Mouse (Mus musculus) intestine, embryonic 16.5 days (tissue): ENCODE data around the gene Wnt5b. TPM values are rescaled to one million over a fixed set of nuclear protein-coding genes. Genes with fewer than 3 reads are reported as not detected.

Experiments used
- ATAC-seq: fragments of 200-750 bp; cut with Nextera tagmentation; 2 replicates; pipeline ENCODE4 v1.8.0; 2017; ENCODE audit warnings: moderate TSS enrichment, moderate library complexity
- H3K27ac ChIP-seq: fragments of 300-500 bp; sonication (generic); 2 replicates; pipeline ENCODE4 v1.5.1; 2014; ENCODE audit warnings: mild to moderate bottlenecking, low read length
- H3K27me3 ChIP-seq: fragments of 300-500 bp; sonication (generic); replicated peaks from 2 replicates; pipeline ENCODE4 v1.6.1; 2014; ENCODE audit warnings: low read length, control low read depth, mixed read lengths; ENCODE audit not compliant: control insufficient read depth, insufficient read depth
- H3K36me3 ChIP-seq: fragments of 300-500 bp; sonication (generic); 2 replicates; pipeline ENCODE4 v1.6.1; 2014; ENCODE audit warnings: low read length, control low read depth; ENCODE audit not compliant: control insufficient read depth, insufficient read depth
- H3K4me1 ChIP-seq: fragments of 300-500 bp; sonication (generic); 2 replicates; pipeline ENCODE4 v1.6.1; 2014; ENCODE audit warnings: low read length, control low read depth, mixed read lengths; ENCODE audit not compliant: control insufficient read depth, insufficient read depth
- H3K4me2 ChIP-seq: fragments of 300-500 bp; sonication (generic); 2 replicates; pipeline ENCODE4 v1.6.1; 2014; ENCODE audit warnings: low read depth, low read length, control low read depth
- H3K4me3 ChIP-seq: fragments of 300-500 bp; sonication (generic); 2 replicates; pipeline ENCODE4 v1.5.1; 2014; ENCODE audit warnings: mild to moderate bottlenecking, low read length
- H3K9ac ChIP-seq: fragments of 300-500 bp; sonication (generic); 2 replicates; pipeline ENCODE4 v1.6.1; 2014; ENCODE audit warnings: low read depth, low read length
- H3K9me3 ChIP-seq: fragments of 300-500 bp; sonication (generic); 2 replicates; pipeline ENCODE4 v1.6.1; 2016; ENCODE audit warnings: low read length, control low read depth; ENCODE audit not compliant: control insufficient read depth
- WGBS: fragments of 180-500 bp; shearing (Covaris S2); extraction: QIAGEN DNeasy Blood & Tissue Kit; methylation state at CpG from one replicate; pipeline ENCODE4 v1.1.7; 2014; 5-methylcytosine and 5-hydroxymethylcytosine counted together
- polyA plus RNA-seq: library from polyadenylated mRNA; unstranded; fragments of >200 nt; fragmentation: Nextera tagmentation; extraction: Ambion mirVana; gene quantifications from 2 replicates; pipeline ENCODE4 v1.2.1, GENCODE M21; 2015

The Wnt5b gene
- polyA plus RNA-seq, 1 experiment from 2014 or later, result 4.0 TPM

DNA sequence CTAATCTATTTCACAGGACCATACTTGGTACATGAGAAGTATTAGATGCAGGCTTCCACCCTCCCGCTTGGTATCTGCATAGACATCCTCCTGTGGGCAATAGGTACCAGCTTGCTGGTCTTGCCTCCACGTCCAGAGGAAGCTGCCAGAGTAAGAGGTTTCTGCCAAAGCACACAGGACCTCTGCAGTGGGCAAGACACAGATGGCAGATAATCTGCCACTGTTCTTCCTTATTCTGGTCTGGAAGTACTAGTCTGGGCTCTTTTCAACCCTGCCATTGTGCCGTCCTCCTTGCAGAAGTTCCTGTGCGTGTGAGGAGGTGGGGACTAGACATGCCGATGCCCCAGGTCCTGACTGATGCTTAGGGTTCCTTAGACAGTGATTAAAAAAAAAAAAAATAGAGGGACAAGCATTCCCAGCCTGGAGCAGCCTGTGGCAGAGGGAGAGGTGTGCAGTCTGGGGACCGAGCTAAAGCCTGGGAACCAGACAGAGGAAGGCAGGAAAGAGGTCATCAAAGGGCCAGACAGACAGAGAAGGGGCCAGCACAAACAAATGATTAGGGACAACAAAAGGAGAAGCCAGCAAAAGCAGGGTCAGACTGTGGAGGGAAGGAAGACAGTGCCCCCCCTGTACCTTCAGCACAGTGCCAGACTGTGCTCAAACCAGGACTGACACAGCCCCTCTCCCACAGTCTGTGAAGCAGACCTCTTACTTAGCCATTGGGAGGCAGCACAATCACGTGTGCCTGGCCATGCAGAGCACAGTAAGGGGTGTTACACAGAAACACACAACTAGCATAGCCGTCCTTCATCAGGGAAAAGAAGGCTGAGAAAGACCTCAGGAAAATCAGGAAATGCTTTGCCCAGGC lies 106.0 kb downstream of the Wnt5b start:
- Histone ChIP-seq H3K4me1 (peaks cover 3% of the 10 kb centered on the region; the same call in 1 of the 2 replicates), H3K36me3 (no peaks in the 10 kb centered on the region), H3K4me2 (no peak overlapping the region), H3K9ac (no peak overlapping the region), H3K27me3 (no peaks in the 10 kb centered on the region), H3K27ac (no peak overlapping the region), H3K4me3 (no peak overlapping the region), H3K9me3 (no peaks in the 10 kb centered on the region)
- 0 out of 2 replicates have a peak, but pooled peaks have one; percentile 39 for ATAC-seq
- WGBS, result 56% methylated on average over 8 of the region's 8 CpGs

DNA sequence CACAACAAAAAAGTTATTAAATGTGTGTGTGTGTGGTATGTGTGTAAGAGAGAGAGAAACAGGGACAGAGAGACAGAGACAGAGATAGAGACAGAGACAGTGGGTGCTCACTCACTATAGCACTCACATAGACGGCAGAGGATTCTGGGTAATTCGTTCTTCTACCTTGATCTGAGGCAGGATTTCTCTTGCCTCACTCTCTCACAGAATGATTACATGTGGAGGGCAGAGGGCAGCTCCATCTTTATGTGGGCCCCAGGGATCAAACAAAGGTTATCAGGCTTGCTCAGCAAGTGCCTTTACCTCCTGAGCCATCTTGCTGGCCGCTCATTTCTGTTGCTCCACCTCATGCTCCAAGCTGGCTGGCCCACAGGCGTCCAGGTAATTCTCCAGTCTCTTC lies 109.8 kb downstream of the Wnt5b start:
- Histone ChIP-seq H3K27me3 (no peaks in the 10 kb centered on the region), H3K4me2 (no peak overlapping the region), H3K9me3 (no peaks in the 10 kb centered on the region), H3K4me1 (peaks cover 3% of the 10 kb centered on the region; the same call in 1 of the 2 replicates), H3K9ac (no peak overlapping the region), H3K27ac (no peak overlapping the region), H3K36me3 (no peaks in the 10 kb centered on the region; the same call in 1 of the 2 replicates), H3K4me3 (no peak overlapping the region)
- WGBS, result 67% methylated on average over 4 of the region's 4 CpGs
- 0 out of 2 replicates have a peak, but pooled peaks have one; percentile 24 for ATAC-seq

DNA sequence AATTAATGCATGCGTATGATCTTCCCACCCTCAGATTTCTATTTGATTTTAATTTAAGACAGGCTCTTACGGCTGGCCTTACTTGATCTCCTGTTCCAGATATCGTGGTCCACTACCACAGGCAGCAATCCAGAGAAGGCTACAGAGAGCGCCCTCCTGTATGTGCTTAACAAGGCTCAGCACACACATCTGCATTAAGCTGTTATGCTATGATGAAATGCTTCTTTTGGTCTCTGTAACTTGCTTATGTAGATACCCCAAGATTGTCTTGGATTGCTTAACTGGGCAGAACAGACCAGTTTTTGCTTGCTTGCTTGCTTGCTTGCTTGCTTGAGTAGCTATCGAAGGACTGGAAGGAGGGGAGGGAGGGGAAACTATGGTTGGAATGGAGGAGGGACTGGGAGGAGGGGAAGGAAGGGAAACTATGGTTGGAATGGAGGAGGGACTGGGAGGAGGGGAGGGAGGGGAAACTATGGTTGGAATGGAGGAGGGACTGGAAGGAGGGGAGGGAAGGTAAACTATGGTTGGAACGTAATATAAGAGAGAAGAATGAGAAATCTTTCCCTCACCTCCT lies 112.3 kb downstream of the Wnt5b start:
- no peaks in the 10 kb centered on the region for H3K9me3 ChIP-seq
- WGBS, result 69% methylated on average over 6 of the region's 6 CpGs
- no peaks in the 10 kb centered on the region for H3K27me3 ChIP-seq
- H3K27ac ChIP-seq, result no peak overlapping the region
- peaks cover 3% of the 10 kb centered on the region; the same call in 1 of the 2 replicates for H3K4me1 ChIP-seq
- H3K36me3 ChIP-seq, result no peaks in the 10 kb centered on the region; the same call in 1 of the 2 replicates
- H3K4me2 ChIP-seq, result no peak overlapping the region
- H3K4me3 ChIP-seq, result no peak overlapping the region
- no peak overlapping the region for H3K9ac ChIP-seq
- ATAC-seq, result no peak

DNA sequence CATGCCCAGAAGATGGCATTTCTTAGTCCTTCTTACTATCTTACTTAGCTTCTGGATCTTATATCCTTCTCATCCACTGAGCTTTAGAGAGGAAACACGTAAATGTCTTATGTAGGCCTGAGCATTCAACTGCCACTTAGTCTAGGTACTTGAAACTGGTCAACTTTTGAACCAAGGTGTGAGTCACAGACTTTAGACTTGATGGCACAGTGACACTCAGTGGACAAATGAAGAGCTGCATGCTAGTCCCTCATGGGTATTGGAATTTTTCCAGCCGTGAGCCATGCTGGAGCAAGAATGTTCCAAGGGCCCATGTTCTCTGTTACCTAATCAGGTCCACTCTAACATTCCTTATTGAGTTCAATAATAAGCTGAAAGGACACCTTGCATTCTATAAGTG lies 113.6 kb downstream of the Wnt5b start:
- ATAC-seq, result peak; percentile 52; the same call in 1 of the 2 replicates
- no peaks in the 10 kb centered on the region for H3K27me3 ChIP-seq
- peaks cover 3% of the 10 kb centered on the region; the same call in 1 of the 2 replicates for H3K4me1 ChIP-seq
- no peak overlapping the region for H3K4me2 ChIP-seq
- H3K27ac ChIP-seq, result no peak overlapping the region
- 48% methylated on average over 2 of the region's 2 CpGs for WGBS
- H3K4me3 ChIP-seq, result no peak overlapping the region
- H3K36me3 ChIP-seq, result no peaks in the 10 kb centered on the region; the same call in 1 of the 2 replicates
- H3K9ac ChIP-seq, result no peak overlapping the region
- no peaks in the 10 kb centered on the region for H3K9me3 ChIP-seq

DNA sequence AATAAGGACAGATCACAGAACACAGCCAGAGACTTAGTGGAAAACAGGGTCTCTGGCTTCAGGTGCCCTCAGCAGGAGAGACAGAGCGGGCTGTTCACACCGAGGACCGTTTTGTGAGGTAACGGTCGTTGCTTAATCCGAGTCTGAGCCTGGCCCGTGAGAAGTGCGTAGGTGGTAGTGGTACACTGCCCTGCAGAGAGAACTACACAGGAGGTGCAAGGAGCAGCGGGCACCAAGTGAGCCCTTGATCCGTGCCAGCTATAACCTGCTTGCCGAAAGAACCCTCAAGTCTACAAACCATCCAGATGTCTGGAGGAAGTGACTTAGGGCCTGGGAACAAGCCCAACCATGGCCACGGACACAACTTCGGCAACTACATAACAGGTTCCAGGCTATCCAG lies 114.8 kb downstream of the Wnt5b start:
- no peak for ATAC-seq
- no peak overlapping the region for H3K27ac ChIP-seq
- 0 out of 2 replicates have a peak, but pooled peaks cover under 1% of the 10 kb centered on the region for H3K4me1 ChIP-seq
- 95% methylated on average over 13 of the region's 13 CpGs for WGBS
- H3K27me3 ChIP-seq, result no peaks in the 10 kb centered on the region
- no peak overlapping the region for H3K4me2 ChIP-seq
- no peaks in the 10 kb centered on the region for H3K9me3 ChIP-seq
- H3K9ac ChIP-seq, result no peak overlapping the region
- no peak overlapping the region for H3K4me3 ChIP-seq
- no peaks in the 10 kb centered on the region; the same call in 1 of the 2 replicates for H3K36me3 ChIP-seq

DNA sequence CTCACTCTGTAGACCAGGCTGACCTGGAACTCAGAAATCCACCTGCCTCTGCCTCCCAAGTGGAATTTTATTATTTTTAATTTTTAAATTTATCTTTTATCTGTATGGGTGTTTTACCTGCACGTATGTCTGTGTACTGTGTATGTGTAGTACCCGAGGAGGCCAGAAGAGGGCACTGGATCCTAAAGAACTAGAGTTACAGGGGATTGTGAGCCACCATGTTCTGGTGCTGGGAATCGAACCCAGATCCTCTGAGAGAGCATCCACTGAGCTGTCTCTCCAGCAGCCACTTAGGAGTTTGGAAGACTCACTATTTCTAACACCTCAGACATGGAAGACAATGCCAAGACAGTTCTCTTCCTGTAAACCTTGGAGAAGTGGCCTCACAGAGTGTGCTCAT lies 115.5 kb downstream of the Wnt5b start:
- Histone ChIP-seq H3K9ac (no peak overlapping the region), H3K36me3 (no peaks in the 10 kb centered on the region; the same call in 1 of the 2 replicates), H3K27me3 (no peaks in the 10 kb centered on the region), H3K9me3 (no peaks in the 10 kb centered on the region), H3K27ac (no peak overlapping the region), H3K4me2 (no peak overlapping the region), H3K4me1 (no peaks in the 10 kb centered on the region), H3K4me3 (no peak overlapping the region)
- no peak for ATAC-seq
- WGBS, result 90% methylated on average over 3 of the region's 3 CpGs

DNA sequence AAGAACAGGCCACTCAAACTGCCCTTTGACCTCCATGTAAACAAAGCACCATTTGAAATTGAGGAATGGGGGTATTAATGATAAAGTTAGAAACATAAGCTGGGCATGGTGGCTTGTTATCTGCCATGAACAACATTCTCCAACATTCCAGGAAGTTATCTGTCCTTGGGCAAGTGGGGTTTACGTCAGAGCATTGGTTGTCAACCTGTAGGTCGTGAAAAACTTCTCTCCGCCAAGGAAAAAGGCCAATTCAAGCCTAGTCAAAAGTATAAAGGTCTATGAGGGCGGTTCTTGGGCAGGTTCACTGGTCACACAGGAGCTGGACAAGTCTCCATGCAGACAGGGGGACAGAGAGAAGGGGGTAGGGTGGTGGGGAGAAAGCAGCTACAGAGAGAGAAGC lies 123.1 kb downstream of the Wnt5b start:
- WGBS, result 60% methylated on average over 4 of the region's 4 CpGs
- Histone ChIP-seq H3K4me3 (no peak overlapping the region), H3K27ac (peak overlapping the region; percentile 83), H3K9ac (no peak overlapping the region), H3K9me3 (no peaks in the 10 kb centered on the region), H3K4me1 (peaks cover 5% of the 10 kb centered on the region), H3K27me3 (no peaks in the 10 kb centered on the region), H3K4me2 (0 out of 2 replicates have a peak overlapping the region, but pooled peaks have one; percentile 0), H3K36me3 (no peaks in the 10 kb centered on the region)
- peak; percentile 73 for ATAC-seq

DNA sequence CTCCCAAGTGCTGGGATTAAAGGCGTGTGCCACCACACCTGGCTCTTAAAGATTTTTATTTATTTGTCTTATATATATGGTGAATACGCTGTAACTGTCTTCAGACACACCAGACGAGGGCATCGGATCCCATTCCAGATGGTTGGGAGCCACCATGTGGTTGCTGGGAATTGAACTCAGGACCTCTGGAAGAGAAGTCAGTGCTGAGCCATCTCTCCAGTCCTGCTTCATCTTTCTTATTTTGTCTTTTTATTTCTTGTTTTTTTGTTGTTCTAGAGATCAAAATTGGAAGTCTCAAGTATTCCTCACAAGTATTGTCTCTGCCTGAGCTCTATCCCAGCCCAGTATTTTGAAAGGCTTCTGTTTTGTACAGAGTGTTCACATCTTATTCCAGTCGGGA lies 123.8 kb downstream of the Wnt5b start:
- Histone ChIP-seq H3K4me2 (no peak overlapping the region), H3K4me1 (peaks cover 5% of the 10 kb centered on the region), H3K9ac (no peak overlapping the region), H3K27me3 (no peaks in the 10 kb centered on the region), H3K27ac (peak overlapping the region; percentile 83; the same call in 1 of the 2 replicates), H3K36me3 (no peaks in the 10 kb centered on the region), H3K4me3 (no peak overlapping the region), H3K9me3 (no peaks in the 10 kb centered on the region)
- WGBS, result 83% methylated on average over 5 of the region's 5 CpGs
- no peak for ATAC-seq

DNA sequence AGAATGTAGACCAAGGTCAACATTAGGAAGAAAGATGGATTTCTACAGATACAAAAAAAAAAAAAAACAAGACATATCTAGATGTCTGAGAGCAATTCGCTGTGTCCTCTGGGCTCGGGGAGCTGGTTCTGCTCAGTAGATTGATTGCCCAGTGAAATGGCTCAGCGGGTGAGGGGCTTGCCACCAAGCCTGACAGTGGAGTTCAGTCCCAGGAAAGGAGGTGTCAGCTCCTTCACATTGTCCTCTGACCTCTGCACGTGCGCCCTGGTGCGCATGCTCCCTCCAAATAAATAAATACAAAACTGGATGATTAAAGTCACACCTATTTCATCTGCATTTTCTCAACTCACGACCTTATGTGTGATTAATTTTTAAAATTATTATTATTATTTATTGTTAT lies 124.7 kb downstream of the Wnt5b start:
- no peaks in the 10 kb centered on the region for H3K27me3 ChIP-seq
- no peak overlapping the region for H3K27ac ChIP-seq
- no peaks in the 10 kb centered on the region for H3K9me3 ChIP-seq
- no peak for ATAC-seq
- no peak overlapping the region for H3K9ac ChIP-seq
- no peak overlapping the region for H3K4me3 ChIP-seq
- no peaks in the 10 kb centered on the region for H3K36me3 ChIP-seq
- H3K4me2 ChIP-seq, result no peak overlapping the region
- H3K4me1 ChIP-seq, result peaks cover 5% of the 10 kb centered on the region
- 54% methylated on average over 7 of the region's 7 CpGs for WGBS
